Mouse (Mus musculus) stomach, embryonic 15.5 days (tissue): ENCODE results near the gene Urm1. TPM values are rescaled to one million over a fixed set of nuclear protein-coding genes. Genes with fewer than 3 reads are reported as not detected.
A peak's percentile ranks its signal among the peaks of the same experiment; 100 is the strongest.
"Not testable (repeated sequence)": the region's sequence is repeated elsewhere in the genome, so short reads cannot be mapped to it uniquely, and the experiment has no call there.

Experiments
- ATAC-seq: fragments of 200-750 bp; cut with Nextera tagmentation; 2 replicates; pipeline ENCODE4 v1.8.0; 2017; ENCODE audit warnings: low read depth, moderate number of reproducible peaks, moderate TSS enrichment; ENCODE audit not compliant: insufficient read depth, low FRiP score
- H3K27ac ChIP-seq: fragments of 300-500 bp; sonication (generic); 2 replicates; pipeline ENCODE4 v1.5.1; 2015; ENCODE audit warnings: mild to moderate bottlenecking, inconsistent platforms
- H3K27me3 ChIP-seq: fragments of 300-500 bp; sonication (generic); replicated peaks from 2 replicates; pipeline ENCODE4 v1.6.1; 2015; ENCODE audit warnings: inconsistent platforms
- H3K36me3 ChIP-seq: fragments of 300-500 bp; sonication (generic); 2 replicates; pipeline ENCODE4 v1.6.1; 2015; ENCODE audit warnings: inconsistent platforms
- H3K4me1 ChIP-seq: fragments of 300-500 bp; sonication (generic); 2 replicates; pipeline ENCODE4 v1.6.1; 2015; ENCODE audit warnings: inconsistent platforms
- H3K4me2 ChIP-seq: fragments of 300-500 bp; sonication (generic); 2 replicates; pipeline ENCODE4 v1.6.1; 2015; ENCODE audit warnings: mild to moderate bottlenecking, inconsistent platforms
- H3K4me3 ChIP-seq: fragments of 300-500 bp; sonication (generic); replicated peaks from 2 replicates; pipeline ENCODE4 v1.5.1; 2015; ENCODE audit warnings: inconsistent platforms
- H3K9ac ChIP-seq: fragments of 300-500 bp; sonication (generic); 2 replicates; pipeline ENCODE4 v1.6.1; 2015; ENCODE audit warnings: inconsistent platforms
- H3K9me3 ChIP-seq: fragments of 300-500 bp; sonication (generic); 2 replicates; pipeline ENCODE4 v1.6.1; 2016; ENCODE audit warnings: inconsistent platforms
- WGBS: fragments of 180-500 bp; shearing (Covaris S2); methylation state at CpG from one replicate; pipeline ENCODE4 v1.1.7; 2015; 5-methylcytosine and 5-hydroxymethylcytosine counted together
- microRNA-seq: library from miRNA; unstranded; fragments of <30 nt; microRNA quantifications from one replicate; pipeline ENCODE4, GENCODE M21; 2016
- polyA plus RNA-seq: library from polyadenylated mRNA; unstranded; fragments of >200 nt; fragmentation: Nextera tagmentation; extraction: Ambion mirVana; gene quantifications from 2 replicates; pipeline ENCODE4 v1.2.1, GENCODE M21; 2015

Gene Urm1
- polyA plus RNA-seq, 1 experiment from 2014 or later = 19.1 TPM

DNA sequence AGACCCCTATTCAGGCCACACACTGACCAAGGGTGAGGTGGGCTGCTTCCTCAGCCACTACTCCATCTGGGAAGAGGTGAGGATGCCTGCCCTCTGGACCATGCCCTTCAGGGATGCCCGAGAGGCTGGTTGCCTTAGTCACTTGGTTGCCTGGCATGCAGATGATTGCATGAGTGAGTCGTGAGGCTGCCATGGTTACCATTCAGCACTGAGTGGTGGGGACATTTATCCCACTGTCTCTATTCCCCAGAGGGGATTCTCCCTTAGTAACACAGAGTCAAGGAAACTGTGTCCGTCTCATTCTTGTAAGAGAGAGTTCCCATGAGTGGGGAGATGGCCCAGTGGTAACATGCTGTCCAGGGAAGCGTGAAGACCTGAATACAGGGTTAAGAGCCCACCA lies 58.2 kb downstream of the Urm1 start:
- Histone ChIP-seq H3K4me1 (no peaks in the 10 kb centered on the region), H3K36me3 (peaks cover 11% of the 10 kb centered on the region; the same call in 1 of the 2 replicates), H3K4me2 (no peak overlapping the region), H3K27me3 (no peaks in the 10 kb centered on the region), H3K4me3 (no peak overlapping the region), H3K9ac (no peak overlapping the region), H3K9me3 (no peaks in the 10 kb centered on the region), H3K27ac (no peak overlapping the region)
- 82% methylated on average over 4 of the region's 4 CpGs for WGBS
- no peak for ATAC-seq

DNA sequence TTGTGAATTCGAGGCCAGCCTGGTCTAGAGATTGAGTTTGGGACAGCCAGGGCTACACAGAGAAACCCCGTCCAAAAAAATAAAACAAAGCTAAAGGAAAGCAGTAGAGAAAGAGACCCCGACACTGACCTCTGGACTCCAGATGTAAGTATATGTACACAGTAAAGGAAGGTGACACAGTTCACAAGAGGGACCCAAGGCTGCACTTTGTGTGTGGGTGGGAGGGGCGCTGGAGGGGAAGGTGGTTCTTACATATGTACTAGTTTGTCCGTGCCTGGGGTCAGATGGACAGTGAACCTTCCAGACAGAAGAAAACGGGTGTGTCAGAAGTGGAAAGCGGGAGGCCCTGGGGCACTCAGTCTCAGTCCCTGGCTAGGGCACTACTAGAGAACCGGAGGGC lies 59.3 kb downstream of the Urm1 start:
- 70% methylated on average over 8 of the region's 8 CpGs for WGBS
- H3K9me3 ChIP-seq = no peaks in the 10 kb centered on the region
- H3K27me3 ChIP-seq = no peaks in the 10 kb centered on the region
- H3K36me3 ChIP-seq = peaks cover 11% of the 10 kb centered on the region; the same call in 1 of the 2 replicates
- H3K4me1 ChIP-seq = no peaks in the 10 kb centered on the region
- H3K9ac ChIP-seq = no peak overlapping the region
- no peak overlapping the region for H3K4me2 ChIP-seq
- H3K27ac ChIP-seq = no peak overlapping the region
- H3K4me3 ChIP-seq = no peak overlapping the region
- no peak for ATAC-seq

DNA sequence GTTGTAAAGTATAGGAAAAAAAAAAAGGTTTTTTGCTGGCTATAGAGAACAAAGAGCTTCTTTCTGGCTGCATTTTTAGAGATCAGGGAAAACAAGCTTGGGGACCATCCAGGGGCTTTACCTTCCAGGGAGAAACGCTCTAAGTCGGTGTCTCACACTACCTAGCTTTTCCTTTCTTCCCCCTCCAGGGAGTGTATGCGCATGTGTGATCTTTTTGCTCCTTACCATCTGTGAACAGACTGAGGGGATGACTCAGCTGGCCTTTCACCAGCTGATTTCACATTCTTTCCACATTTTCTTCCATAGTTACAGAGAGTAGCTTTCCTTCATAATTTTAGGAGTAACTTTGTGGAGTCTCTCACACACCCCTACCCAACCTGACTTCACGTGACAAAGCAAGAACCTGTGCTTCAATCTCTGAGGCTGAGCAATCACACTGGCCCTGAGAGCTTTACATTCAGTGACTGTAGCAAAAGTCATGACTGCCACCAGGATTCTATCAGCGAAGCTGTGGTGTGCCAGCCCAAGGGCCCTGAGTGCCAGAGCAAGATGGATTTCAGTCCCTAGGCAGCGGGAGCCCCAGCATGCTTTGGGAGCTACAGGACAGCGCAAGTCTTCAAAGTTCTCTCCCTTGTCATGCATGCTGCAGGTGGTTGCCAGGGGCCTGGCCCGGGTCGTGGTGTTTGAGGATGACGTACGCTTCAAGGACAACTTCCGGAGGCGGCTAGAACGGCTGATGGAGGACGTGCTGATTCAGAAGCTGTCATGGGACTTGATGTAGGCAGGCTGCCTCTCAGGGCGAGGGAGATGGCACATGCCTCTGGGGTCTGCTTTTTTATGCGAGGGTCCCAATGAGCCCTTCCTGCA lies 60.3 kb downstream of the Urm1 start:
- no peak overlapping the region for H3K4me2 ChIP-seq
- ATAC-seq = no peak
- no peak overlapping the region for H3K9ac ChIP-seq
- H3K4me3 ChIP-seq = no peak overlapping the region
- no peak overlapping the region for H3K27ac ChIP-seq
- peaks cover 11% of the 10 kb centered on the region; the same call in 1 of the 2 replicates for H3K36me3 ChIP-seq
- 71% methylated on average over 17 of the region's 17 CpGs for WGBS
- H3K4me1 ChIP-seq = no peaks in the 10 kb centered on the region
- H3K9me3 ChIP-seq = no peaks in the 10 kb centered on the region
- H3K27me3 ChIP-seq = no peaks in the 10 kb centered on the region

GRCm38 (mm10) chr2:29886659-29887292 lies 66.9 kb downstream of the Urm1 start:
- not testable (repeated sequence) for H3K36me3 ChIP-seq, H3K27me3 ChIP-seq, H3K27ac ChIP-seq, H3K9ac ChIP-seq, H3K4me2 ChIP-seq, ATAC-seq, H3K4me3 ChIP-seq, H3K9me3 ChIP-seq
- H3K4me1 ChIP-seq = peaks cover 18% of the 10 kb centered on the region
- 81% methylated on average over 9 of the region's 9 CpGs for WGBS

DNA sequence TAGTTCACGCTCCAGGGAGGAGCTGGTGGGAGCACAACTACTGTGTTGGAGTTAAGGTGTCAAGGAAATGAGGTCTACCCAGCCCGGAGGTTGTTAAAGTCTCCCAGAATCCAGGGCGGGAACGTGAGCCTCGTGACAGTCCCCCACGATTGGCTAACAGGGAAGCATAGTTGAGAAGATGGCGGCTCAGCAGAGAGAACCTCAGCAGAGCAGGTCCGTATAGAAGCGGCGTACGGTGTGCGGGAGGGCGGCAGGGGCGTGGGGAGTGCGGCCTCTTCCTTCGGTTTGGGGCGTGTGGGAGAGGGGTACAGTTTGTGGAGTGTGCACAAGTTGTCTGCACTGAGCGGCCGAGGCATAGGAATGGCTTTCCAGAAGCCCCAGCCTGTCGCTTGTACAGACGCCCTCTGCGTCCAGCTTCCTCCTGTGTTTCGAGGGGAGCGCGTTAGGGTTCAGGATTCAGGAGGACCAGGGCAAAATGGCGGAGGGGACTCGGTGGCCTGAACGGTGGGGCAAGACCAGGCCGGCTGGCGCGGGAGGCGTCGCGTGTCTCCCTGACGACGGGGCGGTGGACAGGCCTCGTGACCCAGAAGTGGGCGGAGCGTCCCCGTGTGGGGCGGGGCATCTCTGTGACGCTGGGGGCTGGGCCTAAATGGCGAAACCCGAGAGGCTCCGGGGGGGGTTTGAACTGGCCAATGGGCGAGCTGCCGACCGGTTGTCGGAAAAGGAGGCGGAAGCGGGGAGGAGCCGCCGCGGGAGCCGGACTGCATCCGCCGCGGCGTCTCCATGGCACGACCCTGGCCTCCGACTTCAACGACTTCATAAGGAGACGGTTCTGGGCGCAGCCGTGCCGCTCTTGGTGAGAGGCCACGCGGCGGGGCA lies 69.4 kb downstream of the Urm1 start, which contains the start of gene Odf2:
TSS of gene Odf2 (plus strand) at position 156 of the 879 bp plus-strand sequence.
- peak within 1 kb of the TSS; percentile 84 for H3K4me2 ChIP-seq
- 1% methylated on average over 62 of the region's 70 CpGs for WGBS
- H3K4me1 ChIP-seq = peaks cover 18% of the 10 kb centered on the region
- peak; percentile 87 for ATAC-seq
- peaks cover 20% of the 10 kb centered on the region for H3K36me3 ChIP-seq
- H3K27ac ChIP-seq = peak within 1 kb of the TSS; percentile 88
- H3K27me3 ChIP-seq = no peaks in the 10 kb centered on the region
- peak within 1 kb of the TSS; percentile 88 for H3K9ac ChIP-seq
- H3K4me3 ChIP-seq = peak within 1 kb of the TSS; percentile 95
- no peaks in the 10 kb centered on the region for H3K9me3 ChIP-seq

GRCm38 (mm10) chr2:29889991-29890833 lies 70.3 kb downstream of the Urm1 start:
- Histone ChIP-seq H3K4me1 (peaks cover 18% of the 10 kb centered on the region), H3K9ac (peak overlapping the region; percentile 88), H3K36me3 (peaks cover 21% of the 10 kb centered on the region), H3K4me3 (peak overlapping the region; percentile 95), H3K9me3 (no peaks in the 10 kb centered on the region), H3K27me3 (no peaks in the 10 kb centered on the region), H3K4me2 (peak overlapping the region; percentile 84), H3K27ac (peak overlapping the region; percentile 88)
- WGBS = under 1% methylated on average over 58 of the region's 61 CpGs
- peak; percentile 93 for ATAC-seq

DNA sequence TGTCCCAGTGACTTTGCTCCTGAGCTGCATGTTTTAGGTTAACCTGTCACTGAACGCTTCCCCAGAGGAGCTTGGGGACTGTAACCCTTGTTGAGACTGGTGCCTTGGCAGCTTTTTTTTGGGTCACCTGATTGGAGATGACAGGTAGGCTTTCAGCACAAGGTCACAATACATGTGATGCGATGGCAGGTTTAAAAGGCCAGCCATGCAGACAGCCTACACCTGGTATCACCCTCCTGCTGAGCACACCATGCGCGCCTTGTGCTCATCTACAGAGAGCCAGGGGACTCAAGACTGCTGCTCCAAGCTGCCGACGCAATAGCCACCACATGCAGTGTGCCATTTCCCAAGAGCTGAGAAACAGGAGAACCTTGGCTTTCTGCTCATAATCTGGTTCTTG lies 71.9 kb downstream of the Urm1 start:
- Histone ChIP-seq H3K4me2 (no peak overlapping the region), H3K27me3 (no peaks in the 10 kb centered on the region), H3K4me3 (no peak overlapping the region), H3K27ac (no peak overlapping the region), H3K9me3 (no peaks in the 10 kb centered on the region), H3K4me1 (peaks cover 18% of the 10 kb centered on the region), H3K36me3 (peaks cover 33% of the 10 kb centered on the region), H3K9ac (no peak overlapping the region)
- ATAC-seq = no peak
- 91% methylated on average over 6 of the region's 6 CpGs for WGBS

Small RNAs within 50 kb of the gene (microRNA-seq; reads per million reads assigned to microRNA genes)
- not detected for gene Mir219a-2
- gene Mir219b = not detected

Other genes starting within 250 kb of the Urm1 start
- gene Rapgef1, start 200.4 kb upstream of the Urm1 start, polyA plus RNA-seq = 12.7 and 14.5 TPM in 2 replicates
- 2.4 and 2.9 TPM in 2 replicates for gene Gm13420, start 68.4 kb upstream of the Urm1 start, polyA plus RNA-seq
- gene Gm13547, start 60.8 kb upstream of the Urm1 start, polyA plus RNA-seq = not detected in 2 replicates
- gene Coq4, start 32.6 kb upstream of the Urm1 start, polyA plus RNA-seq = 33.3 and 35.7 TPM in 2 replicates
- gene Trub2, start 31.6 kb upstream of the Urm1 start, polyA plus RNA-seq = 32.2 and 36.3 TPM in 2 replicates
- gene Slc27a4, start 17.4 kb upstream of the Urm1 start, polyA plus RNA-seq = 19.7 and 21.3 TPM in 2 replicates
- 28.5 and 29.4 TPM in 2 replicates for gene Cercam, start 49.1 kb downstream of the Urm1 start, polyA plus RNA-seq
- 53.6 and 53.8 TPM in 2 replicates for gene Odf2, start 69.1 kb downstream of the Urm1 start, polyA plus RNA-seq
- 49.3 and 51.8 TPM in 2 replicates for gene Gle1, start 115.4 kb downstream of the Urm1 start, polyA plus RNA-seq
- 74.3 and 78.5 TPM in 2 replicates for gene Sptan1, start 145.5 kb downstream of the Urm1 start, polyA plus RNA-seq
- gene Wdr34, start 228.8 kb downstream of the Urm1 start, polyA plus RNA-seq = 27.2 and 27.9 TPM in 2 replicates
- 426 and 452 TPM in 2 replicates for gene Set, start 237.3 kb downstream of the Urm1 start, polyA plus RNA-seq